Mouse (Mus musculus): ENCODE data around the gene Itga11. TPM values are rescaled to one million over a fixed set of nuclear protein-coding genes. Genes with fewer than 3 reads are reported as not detected.

The Itga11 gene
- polyA plus RNA-seq, 1 experiment from 2014 or later: 0.05 TPM

GRCm38 (mm10) chr9:62695210-62695609, 17.6 kb downstream of the Itga11 start:
- WGBS (ENCODE audit: insufficient replicate concordance): 67% methylated on average over 9 of the region's 9 CpGs
- no peak overlapping the region for H3K9ac ChIP-seq (replicated peaks)
- H3K27ac ChIP-seq (ENCODE audit: low read depth): no peak overlapping the region
- DNase-seq (no peak), ATAC-seq (no peak)
- TF ChIP-seq CTCF (IDR thresholded peaks at IDR 0.05; ENCODE audit: low read depth): no peak
- no peak for TF ChIP-seq EP300 (IDR thresholded peaks at IDR 0.05; ENCODE audit: low read depth)
- no peaks in the 10 kb centered on the region for H3K36me3 ChIP-seq (replicated peaks; ENCODE audit: insufficient read depth, low read length)
- no peak overlapping the region for H3K4me3 ChIP-seq (ENCODE audit: low read depth, low read length)
- no peaks in the 10 kb centered on the region for H3K9me3 ChIP-seq (ENCODE audit: low read length)
- no peaks in the 10 kb centered on the region for H3K27me3 ChIP-seq (ENCODE audit: insufficient read depth, low read length)
- H3K4me1 ChIP-seq (ENCODE audit: insufficient read depth): no peaks in the 10 kb centered on the region
- no peak overlapping the region for H3K4me2 ChIP-seq (ENCODE audit: low read depth, low read length)

- no peak for DNase-seq
- WGBS (ENCODE audit: insufficient replicate concordance): 73% methylated on average over 4 of the region's 4 CpGs
- H3K4me1 ChIP-seq (ENCODE audit: insufficient read depth): no peaks in the 10 kb centered on the region
- ATAC-seq: no peak
- no peaks in the 10 kb centered on the region for H3K27me3 ChIP-seq (ENCODE audit: insufficient read depth, low read length)
- H3K9ac ChIP-seq (replicated peaks): no peak overlapping the region
- no peak overlapping the region for H3K27ac ChIP-seq (ENCODE audit: low read depth)
- no peak overlapping the region for H3K4me3 ChIP-seq (ENCODE audit: low read depth, low read length)
- H3K4me2 ChIP-seq (ENCODE audit: low read depth, low read length): no peak overlapping the region
- no peaks in the 10 kb centered on the region for H3K9me3 ChIP-seq (ENCODE audit: low read length)
- TF ChIP-seq CTCF (IDR thresholded peaks at IDR 0.05; ENCODE audit: low read depth) (no peak), EP300 (IDR thresholded peaks at IDR 0.05; ENCODE audit: low read depth) (no peak)
- H3K36me3 ChIP-seq (replicated peaks; ENCODE audit: insufficient read depth, low read length): no peaks in the 10 kb centered on the region
These were observed 19.2 kb downstream of the Itga11 start for GRCm38 (mm10) chr9:62696799-62697198.

GRCm38 (mm10) chr9:62707267-62707666, 29.6 kb downstream of the Itga11 start:
- H3K36me3 ChIP-seq (replicated peaks; ENCODE audit: insufficient read depth, low read length): no peaks in the 10 kb centered on the region

GRCm38 (mm10) chr9:62707870-62708269, 30.2 kb downstream of the Itga11 start:
- DNase-seq (peak; percentile 53), ATAC-seq (peak; percentile 85)
- no peak for TF ChIP-seq EP300 (IDR thresholded peaks at IDR 0.05; ENCODE audit: low read depth)
- no peak for TF ChIP-seq CTCF (IDR thresholded peaks at IDR 0.05; ENCODE audit: low read depth)
- no peaks in the 10 kb centered on the region for H3K9me3 ChIP-seq (ENCODE audit: low read length)
- no peaks in the 10 kb centered on the region for H3K36me3 ChIP-seq (replicated peaks; ENCODE audit: insufficient read depth, low read length)
- peaks cover 4% of the 10 kb centered on the region for H3K4me1 ChIP-seq (ENCODE audit: insufficient read depth)
- H3K9ac ChIP-seq (replicated peaks): no peak overlapping the region
- peak overlapping the region; percentile 27; the same call in 1 of the 2 replicates for H3K4me2 ChIP-seq (ENCODE audit: low read depth, low read length)
- no peaks in the 10 kb centered on the region for H3K27me3 ChIP-seq (ENCODE audit: insufficient read depth, low read length)
- H3K4me3 ChIP-seq (ENCODE audit: low read depth, low read length): no peak overlapping the region
- 32% methylated on average over 6 of the region's 6 CpGs for WGBS (ENCODE audit: insufficient replicate concordance)
- H3K27ac ChIP-seq (ENCODE audit: low read depth): peak overlapping the region; percentile 18; the same call in 1 of the 2 replicates

More at GRCm38 (mm10) chr9:62707267-62707666, 29.6 kb downstream of the Itga11 start:
- Histone ChIP-seq H3K27ac (ENCODE audit: low read depth) (no peak overlapping the region), H3K9ac (replicated peaks) (no peak overlapping the region), H3K4me1 (ENCODE audit: insufficient read depth) (peaks cover 4% of the 10 kb centered on the region), H3K27me3 (ENCODE audit: insufficient read depth, low read length) (no peaks in the 10 kb centered on the region), H3K9me3 (ENCODE audit: low read length) (no peaks in the 10 kb centered on the region), H3K4me3 (ENCODE audit: low read depth, low read length) (no peak overlapping the region), H3K4me2 (ENCODE audit: low read depth, low read length) (no peak overlapping the region)
- whole genome bisulfite sequencing (ENCODE audit: insufficient replicate concordance): 71% methylated on average over 4 of the region's 4 CpGs
- ATAC-seq: no peak
- TF ChIP-seq CTCF (IDR thresholded peaks at IDR 0.05; ENCODE audit: low read depth) (no peak), EP300 (IDR thresholded peaks at IDR 0.05; ENCODE audit: low read depth) (no peak)
- DNase-seq: no peak

GRCm38 (mm10) chr9:62709983-62710382, 32.4 kb downstream of the Itga11 start:
- Histone ChIP-seq H3K4me3 (ENCODE audit: low read depth, low read length) (no peak overlapping the region), H3K27ac (ENCODE audit: low read depth) (no peak overlapping the region), H3K4me1 (ENCODE audit: insufficient read depth) (peaks cover 4% of the 10 kb centered on the region), H3K36me3 (replicated peaks; ENCODE audit: insufficient read depth, low read length) (no peaks in the 10 kb centered on the region), H3K27me3 (ENCODE audit: insufficient read depth, low read length) (no peaks in the 10 kb centered on the region), H3K9me3 (ENCODE audit: low read length) (no peaks in the 10 kb centered on the region), H3K9ac (replicated peaks) (no peak overlapping the region), H3K4me2 (ENCODE audit: low read depth, low read length) (no peak overlapping the region)
- TF ChIP-seq CTCF (IDR thresholded peaks at IDR 0.05; ENCODE audit: low read depth) (no peak), EP300 (IDR thresholded peaks at IDR 0.05; ENCODE audit: low read depth) (no peak)
- ATAC-seq (no peak), DNase-seq (no peak)
- WGBS (ENCODE audit: insufficient replicate concordance): 73% methylated on average over 5 of the region's 5 CpGs

GRCm38 (mm10) chr9:62712374-62712773, 34.7 kb downstream of the Itga11 start:
- no peaks in the 10 kb centered on the region for H3K27me3 ChIP-seq (ENCODE audit: insufficient read depth, low read length)
- WGBS (ENCODE audit: insufficient replicate concordance): 76% methylated on average over 6 of the region's 6 CpGs
- peaks cover 4% of the 10 kb centered on the region; the same call in 1 of the 2 replicates for H3K4me1 ChIP-seq (ENCODE audit: insufficient read depth)
- H3K4me3 ChIP-seq (ENCODE audit: low read depth, low read length): no peak overlapping the region
- ATAC-seq: no peak
- TF ChIP-seq EP300 (IDR thresholded peaks at IDR 0.05; ENCODE audit: low read depth) (no peak), CTCF (IDR thresholded peaks at IDR 0.05; ENCODE audit: low read depth) (no peak)
- no peak overlapping the region for H3K9ac ChIP-seq (replicated peaks)
- H3K4me2 ChIP-seq (ENCODE audit: low read depth, low read length): no peak overlapping the region
- H3K9me3 ChIP-seq (ENCODE audit: low read length): no peaks in the 10 kb centered on the region
- no peak overlapping the region for H3K27ac ChIP-seq (ENCODE audit: low read depth)
- no peak for DNase-seq
- H3K36me3 ChIP-seq (replicated peaks; ENCODE audit: insufficient read depth, low read length): no peaks in the 10 kb centered on the region

- ATAC-seq (no peak), DNase-seq (no peak)
- 79% methylated on average over 8 of the region's 8 CpGs for WGBS (ENCODE audit: insufficient replicate concordance)
- no peak for TF ChIP-seq CTCF (IDR thresholded peaks at IDR 0.05; ENCODE audit: low read depth)
- no peak overlapping the region for H3K4me3 ChIP-seq (ENCODE audit: low read depth, low read length)
- no peak overlapping the region for H3K27ac ChIP-seq (ENCODE audit: low read depth)
- no peaks in the 10 kb centered on the region for H3K9me3 ChIP-seq (ENCODE audit: low read length)
- no peaks in the 10 kb centered on the region for H3K27me3 ChIP-seq (ENCODE audit: insufficient read depth, low read length)
- H3K4me1 ChIP-seq (ENCODE audit: insufficient read depth): peaks cover 4% of the 10 kb centered on the region; the same call in 1 of the 2 replicates
- H3K9ac ChIP-seq (replicated peaks): no peak overlapping the region
- H3K36me3 ChIP-seq (replicated peaks; ENCODE audit: insufficient read depth, low read length): no peaks in the 10 kb centered on the region
- no peak overlapping the region for H3K4me2 ChIP-seq (ENCODE audit: low read depth, low read length)
These were observed 35.4 kb downstream of the Itga11 start for GRCm38 (mm10) chr9:62713040-62713439.

All from liver, postnatal 0 days (tissue).